Comparison of ENCODE assay signal across 10 mouse cellular contexts in genomic region chr12:86805315-86805714, GRCm38 (mm10).
DNase-seq lines count a peak whose midpoint lies in the region; ATAC-seq and TF ChIP-seq lines count a peak whose summit lies in the region.
"Had no signal": no experiment of that assay in that cellular context is flagged by ENCODE, and none has a peak within 500 bp of the region (broad histone marks: within the 10 kb centered on the region; RNA-seq: fewer than 3 reads in every experiment).

No protein-coding gene starts in this region.

- no peak for TF ChIP-seq POLR2A in ES-Bruce4 (IDR thresholded peaks at IDR 0.05; ENCODE audit: insufficient read depth, low read length)

- no peak overlapping the region for H3K4me2 ChIP-seq in forebrain, embryonic 11.5 days (ENCODE audit: low read depth, low read length, severe bottlenecking)
- no peak overlapping the region for H3K4me2 ChIP-seq in forebrain, embryonic 14.5 days (ENCODE audit: low read length)
- H3K4me2 ChIP-seq in midbrain, embryonic 12.5 days (replicated peaks) = no peak overlapping the region
- H3K4me2 ChIP-seq: liver, embryonic 13.5 days; stomach, embryonic 15.5 days had no signal

- H3K27ac ChIP-seq in forebrain, embryonic 10.5 days = peak overlapping the region; percentile 88
- no peak overlapping the region; the same call in 1 of the 2 replicates for H3K27ac ChIP-seq in forebrain, embryonic 11.5 days (ENCODE audit: low read depth, low read length)
- peak overlapping the region; percentile 64 for H3K27ac ChIP-seq in ES-Bruce4 (ENCODE audit: insufficient read depth, low read length)
- H3K27ac ChIP-seq in forebrain, embryonic 14.5 days (ENCODE audit: low read depth, low read length) = peak overlapping the region; percentile 98; the same call in 1 of the 2 replicates
- peak overlapping the region; percentile 94 for H3K27ac ChIP-seq in midbrain, embryonic 12.5 days (replicated peaks)
- H3K27ac ChIP-seq: liver, embryonic 13.5 days had no signal

- peaks cover 45% of the 10 kb centered on the region for H3K27me3 ChIP-seq in forebrain, embryonic 10.5 days (ENCODE audit: poor library complexity, severe bottlenecking)
- no peaks in the 10 kb centered on the region for H3K27me3 ChIP-seq in forebrain, embryonic 11.5 days (ENCODE audit: control insufficient read depth, insufficient read depth, low read length)
- no peaks in the 10 kb centered on the region for H3K27me3 ChIP-seq in ES-Bruce4 (ENCODE audit: control insufficient read depth, insufficient read depth, low read length, poor library complexity, severe bottlenecking)
- H3K27me3 ChIP-seq in forebrain, embryonic 14.5 days (replicated peaks; ENCODE audit: control insufficient read depth, insufficient read depth, low read length) = no peaks in the 10 kb centered on the region
- H3K27me3 ChIP-seq in midbrain, embryonic 12.5 days = peaks cover 40% of the 10 kb centered on the region
- H3K27me3 ChIP-seq: stomach, embryonic 15.5 days had no signal

- TF ChIP-seq CTCF in ES-Bruce4 (IDR thresholded peaks at IDR 0.05; ENCODE audit: low read depth, low read length) = no peak

- H3K9ac ChIP-seq in forebrain, embryonic 11.5 days (ENCODE audit: low read length) = no peak overlapping the region
- H3K9ac ChIP-seq in ES-Bruce4 (ENCODE audit: low read depth, poor library complexity, severe bottlenecking) = no peak overlapping the region
- no peak overlapping the region for H3K9ac ChIP-seq in forebrain, embryonic 14.5 days (ENCODE audit: low read length)
- no peak overlapping the region for H3K9ac ChIP-seq in midbrain, embryonic 12.5 days (replicated peaks)
- H3K9ac ChIP-seq: liver, embryonic 13.5 days; stomach, embryonic 15.5 days had no signal

- H3K4me3 ChIP-seq in forebrain, embryonic 10.5 days = no peak overlapping the region
- H3K4me3 ChIP-seq in forebrain, embryonic 11.5 days (ENCODE audit: low read depth, low read length) = no peak overlapping the region
- H3K4me3 ChIP-seq in ES-Bruce4 (ENCODE audit: low read depth, low read length) = no peak overlapping the region
- H3K4me3 ChIP-seq in forebrain, embryonic 14.5 days (ENCODE audit: low read depth, low read length) = no peak overlapping the region
- H3K4me3 ChIP-seq in midbrain, embryonic 12.5 days = no peak overlapping the region
- H3K4me3 ChIP-seq: liver, embryonic 13.5 days; stomach, embryonic 15.5 days had no signal

- 62% methylated on average over 4 of the region's 4 CpGs for WGBS in forebrain, embryonic 10.5 days
- 71% methylated on average over 4 of the region's 4 CpGs for WGBS in forebrain, embryonic 11.5 days
- 64% methylated on average over 4 of the region's 4 CpGs for WGBS in forebrain, embryonic 14.5 days
- WGBS in midbrain, embryonic 12.5 days = 65% methylated on average over 4 of the region's 4 CpGs

- H3K36me3 ChIP-seq in forebrain, embryonic 10.5 days (replicated peaks) = no peaks in the 10 kb centered on the region
- H3K36me3 ChIP-seq in forebrain, embryonic 11.5 days (ENCODE audit: control insufficient read depth, insufficient read depth, low read length) = no peaks in the 10 kb centered on the region
- no peaks in the 10 kb centered on the region for H3K36me3 ChIP-seq in ES-Bruce4 (ENCODE audit: control insufficient read depth, insufficient read depth, low read length, poor library complexity, severe bottlenecking)
- H3K36me3 ChIP-seq in forebrain, embryonic 14.5 days (ENCODE audit: control insufficient read depth, insufficient read depth, low read length) = no peaks in the 10 kb centered on the region
- H3K36me3 ChIP-seq in midbrain, embryonic 12.5 days = no peaks in the 10 kb centered on the region
- H3K36me3 ChIP-seq: liver, embryonic 13.5 days; stomach, embryonic 15.5 days had no signal

- no peak for ATAC-seq in forebrain, embryonic 11.5 days (replicated peaks; ENCODE audit: low FRiP score)
- no peak for ATAC-seq in forebrain, embryonic 14.5 days
- no peak for ATAC-seq in midbrain, embryonic 12.5 days (ENCODE audit: low FRiP score, low read depth)

- TF ChIP-seq EP300 in ES-Bruce4 (IDR thresholded peaks at IDR 0.05; ENCODE audit: insufficient read depth, low read depth, low read length) = no peak

- peaks cover 99% of the 10 kb centered on the region for H3K4me1 ChIP-seq in forebrain, embryonic 10.5 days
- peaks cover 65% of the 10 kb centered on the region for H3K4me1 ChIP-seq in forebrain, embryonic 11.5 days (replicated peaks; ENCODE audit: control insufficient read depth, insufficient read depth, low read length)
- H3K4me1 ChIP-seq in ES-Bruce4 (ENCODE audit: control insufficient read depth, insufficient read depth, low read length) = peaks cover 31% of the 10 kb centered on the region
- peaks cover 78% of the 10 kb centered on the region for H3K4me1 ChIP-seq in forebrain, embryonic 14.5 days (ENCODE audit: control insufficient read depth, insufficient read depth, low read length)
- H3K4me1 ChIP-seq in midbrain, embryonic 12.5 days = peaks cover 94% of the 10 kb centered on the region

- no peaks in the 10 kb centered on the region; the same call in 1 of the 2 replicates for H3K9me3 ChIP-seq in forebrain, embryonic 10.5 days
- H3K9me3 ChIP-seq in forebrain, embryonic 11.5 days (ENCODE audit: control insufficient read depth, low read length) = no peaks in the 10 kb centered on the region
- no peaks in the 10 kb centered on the region for H3K9me3 ChIP-seq in ES-Bruce4 (replicated peaks; ENCODE audit: control insufficient read depth, insufficient read depth, low read length, poor library complexity, severe bottlenecking)
- no peaks in the 10 kb centered on the region for H3K9me3 ChIP-seq in forebrain, embryonic 14.5 days (replicated peaks; ENCODE audit: control insufficient read depth, low read length)
- H3K9me3 ChIP-seq in midbrain, embryonic 12.5 days = no peaks in the 10 kb centered on the region
- H3K9me3 ChIP-seq: liver, embryonic 13.5 days; stomach, embryonic 15.5 days had no signal

- DNase-seq in forebrain, embryonic 10.5 days (ENCODE audit: extremely low spot score, low spot score) = no peak
- DNase-seq in forebrain, embryonic 11.5 days (ENCODE audit: low spot score) = no peak
- no peak for DNase-seq in forebrain, embryonic 14.5 days (ENCODE audit: low spot score)
- no peak for DNase-seq in B cell, adult 2 months
- DNase-seq in spleen, postnatal 10 days (ENCODE audit: low spot score in 2 of 2) = no peak
- no peak for DNase-seq in ovary, adult 18-20 months (ENCODE audit: low spot score)
- DNase-seq: liver, embryonic 13.5 days had no signal
